8 mouse cellular contexts compared by ENCODE assay signal in the genomic region with DNA sequence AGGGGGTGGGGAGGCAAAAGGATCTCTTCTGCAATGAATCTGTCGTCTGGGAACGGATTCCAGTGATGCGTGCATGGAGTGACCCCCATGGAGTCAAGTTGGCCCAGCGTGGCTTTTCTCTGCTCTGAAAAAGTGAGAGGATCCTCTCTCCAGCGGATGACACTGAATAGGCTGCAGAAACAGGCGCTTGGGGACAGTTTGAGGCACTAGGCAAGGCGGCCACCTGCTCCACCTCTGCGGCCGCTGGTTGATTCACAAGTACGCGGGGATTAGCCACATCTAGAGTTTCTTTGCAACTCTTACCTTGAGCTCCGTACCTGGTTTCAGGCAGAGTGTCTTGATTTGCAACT.
A peak's percentile ranks its signal among the peaks of the same experiment; 100 is the strongest.
DNase-seq lines count a peak whose midpoint lies in the region; ATAC-seq and TF ChIP-seq lines count a peak whose summit lies in the region.

No protein-coding gene starts in this region.

- no peak for TF ChIP-seq CTCF in left cerebral cortex, adult 2 months (IDR thresholded peaks at IDR 0.05)

- no peaks in the 10 kb centered on the region for H3K9me3 ChIP-seq in forebrain, embryonic 10.5 days
- no peaks in the 10 kb centered on the region for H3K9me3 ChIP-seq in intestine, embryonic 15.5 days

- peak; percentile 76 for ATAC-seq in intestine, embryonic 15.5 days

- peak overlapping the region; percentile 58 for H3K4me2 ChIP-seq in intestine, embryonic 15.5 days (replicated peaks)
- peak overlapping the region; percentile 68 for H3K4me2 ChIP-seq in myocyte (ENCODE audit: low read depth)

- H3K4me3 ChIP-seq in left cerebral cortex, adult 2 months = peak overlapping the region; percentile 48
- peak overlapping the region; percentile 55 for H3K4me3 ChIP-seq in forebrain, embryonic 10.5 days
- H3K4me3 ChIP-seq in intestine, embryonic 15.5 days (replicated peaks) = peak overlapping the region; percentile 36
- H3K4me3 ChIP-seq in myocyte = no peak overlapping the region

- H3K4me1 ChIP-seq in forebrain, embryonic 10.5 days = peaks cover 39% of the 10 kb centered on the region
- peaks cover 3% of the 10 kb centered on the region; the same call in 1 of the 2 replicates for H3K4me1 ChIP-seq in intestine, embryonic 15.5 days (replicated peaks)

- peak overlapping the region; percentile 38 for H3K9ac ChIP-seq in intestine, embryonic 15.5 days

- no peaks in the 10 kb centered on the region for H3K79me2 ChIP-seq in myocyte (ENCODE audit: control insufficient read depth, insufficient read depth)

- TF ChIP-seq POLR2A in myocyte (IDR thresholded peaks at IDR 0.05; ENCODE audit: insufficient read length, low read depth) = no peak

- H3K27me3 ChIP-seq in forebrain, embryonic 10.5 days (ENCODE audit: poor library complexity, severe bottlenecking) = peaks cover 57% of the 10 kb centered on the region
- no peaks in the 10 kb centered on the region; the same call in 1 of the 2 replicates for H3K27me3 ChIP-seq in intestine, embryonic 15.5 days (replicated peaks)
- no peaks in the 10 kb centered on the region for H3K27me3 ChIP-seq in myocyte (ENCODE audit: control insufficient read depth, insufficient read depth, insufficient read length)

- DNase-seq in left cerebral cortex, adult 2 months (ENCODE audit: extremely low spot score in 1 of 2, low spot score in 2 of 2) = no peak
- DNase-seq in left cerebral cortex, postnatal 4 days = no peak
- no peak for DNase-seq in forebrain, embryonic 10.5 days (ENCODE audit: extremely low spot score, low spot score)
- no peak for DNase-seq in ovary, postnatal 14 days (ENCODE audit: low spot score)
- no peak for DNase-seq in layer of hippocampus, adult 11-12 months (ENCODE audit: low spot score)
- DNase-seq in adrenal gland, adult (ENCODE audit: inconsistent age in 2 of 2, low spot score in 1 of 2) = no peak

- H3K27ac ChIP-seq in left cerebral cortex, adult 2 months = peak overlapping the region; percentile 32; the same call in 1 of the 2 replicates
- H3K27ac ChIP-seq in forebrain, embryonic 10.5 days = peak overlapping the region; percentile 85
- no peak overlapping the region for H3K27ac ChIP-seq in intestine, embryonic 15.5 days

- no peaks in the 10 kb centered on the region for H3K36me3 ChIP-seq in forebrain, embryonic 10.5 days (replicated peaks)
- H3K36me3 ChIP-seq in intestine, embryonic 15.5 days = no peaks in the 10 kb centered on the region
- H3K36me3 ChIP-seq in myocyte (ENCODE audit: control insufficient read depth, insufficient read depth) = no peaks in the 10 kb centered on the region

- no peak overlapping the region for H3ac ChIP-seq in myocyte (ENCODE audit: control insufficient read depth, insufficient read length)

- 4% methylated on average over 12 of the region's 12 CpGs for WGBS in forebrain, embryonic 10.5 days
- 3% methylated on average over 12 of the region's 12 CpGs for WGBS in intestine, embryonic 15.5 days

- intact Hi-C loops in left cerebral cortex, adult 2 months (cut with DNase I) = loop anchor here (5.0 kb wide), 2 partner anchors 94 to 189 kb away; a partner anchor contains a TSS
- intact Hi-C loops in left cerebral cortex, postnatal 4 days (cut with DNase I) = no loop called here

TF ChIP-seq in myocyte, 11 proteins besides CTCF, POLR2A, EP300 and RAD21:
- TF ChIP-seq E2F4 (IDR thresholded peaks at IDR 0.05; ENCODE audit: insufficient read depth) (no peak), USF1 (IDR thresholded peaks at IDR 0.05; ENCODE audit: low read depth) (no peak), MYOG (IDR thresholded peaks at IDR 0.05; ENCODE audit: control insufficient read depth in 1 of 3, insufficient read depth in 1 of 3, insufficient read length in 2 of 3, low read depth in 2 of 3) (no peak), CEBPB (IDR thresholded peaks at IDR 0.05; ENCODE audit: insufficient read depth, poor library complexity, severe bottlenecking) (no peak), REST (IDR thresholded peaks at IDR 0.05; ENCODE audit: insufficient read depth, insufficient read length) (no peak)
TF ChIP-seq in myocyte: peak in this region for 0.
